In genomic region chr4:129828081-129828480, GRCm38 (mm10) we compare ENCODE assay signal across 15 mouse cellular contexts. TPM values are rescaled to one million over a fixed set of nuclear protein-coding genes. Genes with fewer than 3 reads are reported as not detected.
DNase-seq lines count a peak whose midpoint lies in the region; ATAC-seq and TF ChIP-seq lines count a peak whose summit lies in the region.
"Had no signal": no experiment of that assay in that cellular context is flagged by ENCODE, and none has a peak within 500 bp of the region (broad histone marks: within the 10 kb centered on the region; RNA-seq: fewer than 3 reads in every experiment).

No protein-coding gene starts in this region.

- no peak for TF ChIP-seq POLR2A in lung, adult 2 months (IDR thresholded peaks at IDR 0.05; ENCODE audit: borderline replicate concordance, extremely low read depth, low read depth, low read length)
- TF ChIP-seq POLR2A in myocyte (IDR thresholded peaks at IDR 0.05; ENCODE audit: insufficient read length, low read depth): no peak

- H3K27me3 ChIP-seq in heart, embryonic 13.5 days (replicated peaks): no peaks in the 10 kb centered on the region
- H3K27me3 ChIP-seq in myocyte (ENCODE audit: control insufficient read depth, insufficient read depth, insufficient read length): no peaks in the 10 kb centered on the region
- no peaks in the 10 kb centered on the region for H3K27me3 ChIP-seq in forebrain, embryonic 10.5 days (ENCODE audit: poor library complexity, severe bottlenecking)
- H3K27me3 ChIP-seq: hindbrain, embryonic 12.5 days had no signal

- H3K9ac ChIP-seq in heart, embryonic 13.5 days: 0 out of 2 replicates have a peak overlapping the region, but pooled peaks have one; percentile 30
- H3K9ac ChIP-seq: hindbrain, embryonic 12.5 days had no signal

- H3K4me1 ChIP-seq in heart, embryonic 13.5 days: peaks cover 90% of the 10 kb centered on the region
- peaks cover 23% of the 10 kb centered on the region for H3K4me1 ChIP-seq in lung, adult 2 months (ENCODE audit: control insufficient read depth, insufficient read depth, low read length)
- H3K4me1 ChIP-seq in forebrain, embryonic 10.5 days: peaks cover 9% of the 10 kb centered on the region

- no peaks in the 10 kb centered on the region for H3K36me3 ChIP-seq in heart, embryonic 13.5 days
- no peaks in the 10 kb centered on the region for H3K36me3 ChIP-seq in myocyte (ENCODE audit: control insufficient read depth, insufficient read depth)
- peaks cover 17% of the 10 kb centered on the region; the same call in 1 of the 2 replicates for H3K36me3 ChIP-seq in forebrain, embryonic 10.5 days (replicated peaks)
- H3K36me3 ChIP-seq: hindbrain, embryonic 12.5 days had no signal

- TF ChIP-seq CTCF in lung, adult 2 months (IDR thresholded peaks at IDR 0.05; ENCODE audit: insufficient read depth, low read length): no peak

- no peak for DNase-seq in heart, adult 8-10 months (ENCODE audit: low spot score)
- peak; percentile 23 to 32 for DNase-seq in lung, adult 18-20 months
- DNase-seq in lung, adult 2 months: no peak
- peak; percentile 19 for DNase-seq in forelimb bud, embryonic 11.5 days (ENCODE audit: low read depth, low spot score)
- DNase-seq in forebrain, embryonic 10.5 days (ENCODE audit: extremely low spot score, low spot score): no peak
- DNase-seq: adrenal gland, postnatal 25 days; cerebellum, postnatal 25 days; kidney, postnatal 10 days; midbrain, embryonic 14.5 days; thymus, postnatal 36 days had no signal

- peaks cover 99% of the 10 kb centered on the region for H3K79me2 ChIP-seq in myocyte (ENCODE audit: control insufficient read depth, insufficient read depth)

- H3K4me2 ChIP-seq in heart, embryonic 13.5 days: peak overlapping the region; percentile 50
- H3K4me2 ChIP-seq in myocyte (ENCODE audit: low read depth): peak overlapping the region; percentile 71
- H3K4me2 ChIP-seq: hindbrain, embryonic 12.5 days; liver, embryonic 11.5 days had no signal

- 16% methylated on average over 3 of the region's 3 CpGs for WGBS in heart, embryonic 13.5 days
- WGBS in lung, adult 2 months: 26% methylated on average over 3 of the region's 3 CpGs
- WGBS in forebrain, embryonic 10.5 days: 91% methylated on average over 3 of the region's 3 CpGs

- no peaks in the 10 kb centered on the region for H3K9me3 ChIP-seq in heart, embryonic 13.5 days
- H3K9me3 ChIP-seq in forebrain, embryonic 10.5 days: no peaks in the 10 kb centered on the region
- H3K9me3 ChIP-seq: hindbrain, embryonic 12.5 days had no signal

- 0 out of 2 replicates have a peak overlapping the region, but pooled peaks have one; percentile 2 for H3K4me3 ChIP-seq in heart, embryonic 13.5 days
- no peak overlapping the region for H3K4me3 ChIP-seq in lung, adult 2 months (replicated peaks; ENCODE audit: extremely low read depth, low read depth, low read length)
- no peak overlapping the region for H3K4me3 ChIP-seq in myocyte
- H3K4me3 ChIP-seq in forebrain, embryonic 10.5 days: no peak overlapping the region
- H3K4me3 ChIP-seq: hindbrain, embryonic 12.5 days had no signal

- peak overlapping the region; percentile 70 for H3K27ac ChIP-seq in heart, embryonic 13.5 days (replicated peaks)
- H3K27ac ChIP-seq in forebrain, embryonic 10.5 days: no peak overlapping the region
- H3K27ac ChIP-seq: hindbrain, embryonic 12.5 days had no signal

- no peak overlapping the region for H3ac ChIP-seq in myocyte (ENCODE audit: control insufficient read depth, insufficient read length)

- ATAC-seq in heart, embryonic 13.5 days (ENCODE audit: extremely low read depth, insufficient number of reproducible peaks, low FRiP score, low TSS enrichment): no peak
- no peak for ATAC-seq in granulocyte monocyte progenitor cell, adult 5-6 weeks (replicated peaks; ENCODE audit: poor library complexity, severe bottlenecking)

TF ChIP-seq in myocyte, 11 proteins besides CTCF, POLR2A, EP300 and RAD21:
- peak; percentile 88 for TF ChIP-seq TCF3 (IDR thresholded peaks at IDR 0.05; ENCODE audit: insufficient read length, low read depth)
- peak; percentile 100 for TF ChIP-seq MYOD1 (IDR thresholded peaks at IDR 0.05; ENCODE audit: control insufficient read depth in 1 of 3, insufficient read length in 2 of 3, low read depth in 2 of 3)
- no peak for TF ChIP-seq POLR2AphosphoS2 (IDR thresholded peaks at IDR 0.05; ENCODE audit: insufficient read length, low read depth)
- TF ChIP-seq MYOG (IDR thresholded peaks at IDR 0.05; ENCODE audit: control insufficient read depth in 1 of 3, insufficient read depth in 1 of 3, insufficient read length in 2 of 3, low read depth in 2 of 3): peak in 2 of 3 experiments; percentile 86 to 99
- TF ChIP-seq REST (IDR thresholded peaks at IDR 0.05; ENCODE audit: insufficient read depth, insufficient read length): no peak
- TF ChIP-seq USF1 (IDR thresholded peaks at IDR 0.05; ENCODE audit: low read depth): no peak
- no peak for TF ChIP-seq SRF (IDR thresholded peaks at IDR 0.05; ENCODE audit: control insufficient read depth, insufficient read length, low read depth)
- no peak for TF ChIP-seq E2F4 (IDR thresholded peaks at IDR 0.05; ENCODE audit: insufficient read depth)
- TF ChIP-seq TCF12 (IDR thresholded peaks at IDR 0.05; ENCODE audit: insufficient read depth, poor library complexity, severe bottlenecking): peak; percentile 100
- peak; percentile 91 for TF ChIP-seq CEBPB (IDR thresholded peaks at IDR 0.05; ENCODE audit: insufficient read depth, poor library complexity, severe bottlenecking)
- TF ChIP-seq MAX (IDR thresholded peaks at IDR 0.05; ENCODE audit: low read depth): no peak

RNA-seq across cellular contexts. Expression of gene Ptp4a2, which starts 17.1 kb away (rescaled TPM):
- 326 and 374 TPM in 2 replicates for polyA plus RNA-seq in heart, embryonic 13.5 days (2015; fragmentation: Nextera tagmentation; extraction: Ambion mirVana)
- total RNA-seq in heart, adult 8-10 months (2022): 100 to 1,000 TPM; 196 to 239 (median 228) TPM
- 40.3 and 50.2 TPM in 2 replicates for polyA plus RNA-seq in lung, adult 2 months (2012; rRNA removed)
- polyA plus RNA-seq in myocyte (2012; fragmentation: generic; extraction: Trizol): 138 TPM
- 317 and 328 TPM in 2 replicates for polyA plus RNA-seq in forebrain, embryonic 10.5 days (2016; fragmentation: Nextera tagmentation; extraction: Ambion mirVana)
- total RNA-seq in granulocyte monocyte progenitor cell, adult 5-6 weeks (2014; fragmentation: Nextera tagmentation): 277 and 304 TPM in 2 replicates
- 345 and 391 TPM in 2 replicates for total RNA-seq in granulocyte monocyte progenitor cell, adult 5-6 weeks (2017)

Comparison
In these comparisons a context has a peak if more than half of its experiments do, and no peak if none do; other contexts are left out.
1. DNase-seq: peak in lung, adult 18-20 months (2 of 2) and forelimb bud, embryonic 11.5 days (single experiment); none in heart, adult 8-10 months (single experiment), lung, adult 2 months (single experiment) and forebrain, embryonic 10.5 days (single experiment).